Mouse (Mus musculus) CH12.LX (cell line): ENCODE measurements around the gene Akap2. TPM values are rescaled to one million over a fixed set of nuclear protein-coding genes. Genes with fewer than 3 reads are reported as not detected.

Experiments
- DNase-seq: peaks from one replicate; pipeline ENCODE4 v3.0.0-alpha.2; 2013; ENCODE audit errors: extremely low read depth
- H3K27ac ChIP-seq: 2 replicates; pipeline ENCODE4 v1.5.1; 2012; ENCODE audit warnings: low read depth, mild to moderate bottlenecking, control low read depth, moderate library complexity; ENCODE audit not compliant: insufficient read depth
- H3K27me3 ChIP-seq: replicated peaks from 2 replicates; pipeline ENCODE3; 2012; ENCODE audit warnings: inconsistent platforms
- H3K36me3 ChIP-seq, 2 experiments: replicated peaks in 1 of 2; 2 replicates each; pipeline versions ENCODE3 to v1.6.1; 2012; ENCODE audit warnings: inconsistent platforms in 1 of 2, low read length in 1 of 2, mild to moderate bottlenecking in 1 of 2, mixed read lengths in 1 of 2, moderate library complexity in 1 of 2; ENCODE audit not compliant: control insufficient read depth in 1 of 2, insufficient read depth in 1 of 2
- H3K4me1 ChIP-seq, 2 experiments: 2 replicates each; pipeline ENCODE4 v1.6.1; 2012; ENCODE audit warnings: inconsistent platforms in 1 of 2, moderate library complexity in 1 of 2; ENCODE audit not compliant: insufficient read depth in 2 of 2, control insufficient read depth in 1 of 2
- H3K4me2 ChIP-seq: 2 replicates; pipeline ENCODE4 v1.6.1; 2012; ENCODE audit warnings: low read depth, mild to moderate bottlenecking, control low read depth; ENCODE audit not compliant: poor library complexity, insufficient read depth, severe bottlenecking
- H3K4me3 ChIP-seq, 3 experiments: fragments of 150-350 bp in 1 of 3; sonication (generic) in 1 of 3; replicated peaks in 1 of 3; 2 replicates each; pipeline versions ENCODE3 to v1.5.1; 2011 to 2012; ENCODE audit warnings: low read depth in 2 of 3, low read length in 2 of 3, mild to moderate bottlenecking in 2 of 3, moderate library complexity in 2 of 3, control low read depth in 1 of 3, improper control_type of control experiment in 1 of 3, inconsistent platforms in 1 of 3, mixed read lengths in 1 of 3; ENCODE audit not compliant: poor library complexity in 1 of 3
- H3K79me2 ChIP-seq: replicated peaks from 2 replicates; pipeline ENCODE4 v1.6.1; 2012; ENCODE audit warnings: mild to moderate bottlenecking, moderate library complexity; ENCODE audit not compliant: control insufficient read depth, poor library complexity, insufficient read depth, severe bottlenecking; ENCODE audit errors: extremely low read depth
- H3K9ac ChIP-seq: 2 replicates; pipeline ENCODE4 v1.6.1; 2012; ENCODE audit warnings: low read depth, mild to moderate bottlenecking, control low read depth, moderate library complexity; ENCODE audit not compliant: insufficient read depth
- H3K9me3 ChIP-seq: replicated peaks from 2 replicates; pipeline ENCODE3; 2012; ENCODE audit warnings: low read length, inconsistent platforms, mixed read lengths
- BHLHE40 ChIP-seq: IDR thresholded peaks from 2 replicates; pipeline ENCODE4 v1.6.1; 2011; ENCODE audit warnings: mild to moderate bottlenecking, low read depth, low read length, improper control_type of control experiment
- CHD1 ChIP-seq: IDR thresholded peaks from 2 replicates; pipeline ENCODE4 v1.6.1; 2012; ENCODE audit warnings: low read depth, low read length, improper control_type of control experiment, inconsistent platforms
- CTCF ChIP-seq, 2 experiments: IDR thresholded peaks in 1 of 2; conservative IDR thresholded peaks in 1 of 2; 2 replicates each; pipeline ENCODE4 v1.5.1; 2011 to 2012; ENCODE audit warnings: low read depth in 2 of 2, low read length in 2 of 2, improper control_type of control experiment in 1 of 2, inconsistent platforms in 1 of 2, mild to moderate bottlenecking in 1 of 2, moderate library complexity in 1 of 2
- E2F4 ChIP-seq: IDR thresholded peaks from 2 replicates; pipeline ENCODE4 v1.6.1; 2011; ENCODE audit warnings: low read depth, low read length, improper control_type of control experiment; ENCODE audit not compliant: insufficient replicate concordance
- ELF1 ChIP-seq: IDR thresholded peaks from 2 replicates; pipeline ENCODE4 v1.6.1; 2014; ENCODE audit warnings: low read depth, mild to moderate bottlenecking, inconsistent platforms, low read length, improper control_type of control experiment
- EP300 ChIP-seq: IDR thresholded peaks from 2 replicates; pipeline ENCODE4 v1.6.1; 2011; ENCODE audit warnings: low read length, improper control_type of control experiment
- ETS1 ChIP-seq: conservative IDR thresholded peaks from 2 replicates; pipeline ENCODE4 v1.6.1; 2012; ENCODE audit warnings: low read depth, mild to moderate bottlenecking, inconsistent platforms, low read length, improper control_type of control experiment, moderate library complexity
- GABPA ChIP-seq: IDR thresholded peaks from 2 replicates; pipeline ENCODE4 v1.6.1; 2012; ENCODE audit warnings: low read depth, low read length, improper control_type of control experiment, inconsistent platforms; ENCODE audit not compliant: insufficient replicate concordance
- HCFC1 ChIP-seq: IDR thresholded peaks from 2 replicates; pipeline ENCODE4 v1.6.1; 2012; ENCODE audit warnings: low read depth, mild to moderate bottlenecking, inconsistent platforms, low read length, improper control_type of control experiment
- IRF4 ChIP-seq: IDR thresholded peaks from 2 replicates; pipeline ENCODE4 v1.6.1; 2014; ENCODE audit warnings: low read depth, mild to moderate bottlenecking, inconsistent platforms, low read length, improper control_type of control experiment
- JUN ChIP-seq: IDR thresholded peaks from 2 replicates; pipeline ENCODE4 v1.6.1; 2011; ENCODE audit warnings: low read depth, mild to moderate bottlenecking, low read length, improper control_type of control experiment, moderate library complexity; ENCODE audit not compliant: insufficient read depth
- JUND ChIP-seq: conservative IDR thresholded peaks from 2 replicates; pipeline ENCODE4 v1.6.1; 2011; ENCODE audit warnings: low read depth, low read length, improper control_type of control experiment
- KAT2A ChIP-seq: IDR thresholded peaks from 2 replicates; pipeline ENCODE4 v1.6.1; 2012; ENCODE audit warnings: low read length, improper control_type of control experiment, inconsistent platforms; ENCODE audit not compliant: insufficient replicate concordance
- MAFK ChIP-seq: IDR thresholded peaks from 2 replicates; pipeline ENCODE4 v1.6.1; 2011; ENCODE audit warnings: low read length, improper control_type of control experiment; ENCODE audit not compliant: insufficient replicate concordance
- MAZ ChIP-seq: IDR thresholded peaks from 2 replicates; pipeline ENCODE4 v1.6.1; 2012; ENCODE audit warnings: low read depth, mild to moderate bottlenecking, inconsistent platforms, low read length, improper control_type of control experiment, moderate library complexity
- MXI1 ChIP-seq: IDR thresholded peaks from 2 replicates; pipeline ENCODE4 v1.6.1; 2011; ENCODE audit warnings: mild to moderate bottlenecking, low read depth, low read length, improper control_type of control experiment
- MYC ChIP-seq: IDR thresholded peaks from 2 replicates; pipeline ENCODE4 v1.6.1; 2011; ENCODE audit warnings: low read depth, mild to moderate bottlenecking, improper control_type of control experiment, low read length
- NELFE ChIP-seq: IDR thresholded peaks from 2 replicates; pipeline ENCODE4 v1.6.1; 2011; ENCODE audit warnings: low read depth, low read length, improper control_type of control experiment
- NRF1 ChIP-seq: IDR thresholded peaks from 2 replicates; pipeline ENCODE4 v1.6.1; 2014; ENCODE audit warnings: low read depth, mild to moderate bottlenecking, inconsistent platforms, low read length, improper control_type of control experiment, moderate library complexity
- PAX5 ChIP-seq: IDR thresholded peaks from 2 replicates; pipeline ENCODE4 v1.6.1; 2012; ENCODE audit warnings: low read length, inconsistent platforms, mixed read lengths
- RCOR1 ChIP-seq: conservative IDR thresholded peaks from 2 replicates; pipeline ENCODE4 v1.6.1; 2012; ENCODE audit warnings: low read depth, mild to moderate bottlenecking, inconsistent platforms, low read length, improper control_type of control experiment
- SMC3 ChIP-seq: IDR thresholded peaks from 2 replicates; pipeline ENCODE4 v1.6.1; 2011; ENCODE audit warnings: low read depth, low read length, improper control_type of control experiment
- TCF12 ChIP-seq: IDR thresholded peaks from 2 replicates; pipeline ENCODE4 v1.6.1; 2014; ENCODE audit warnings: low read depth, mild to moderate bottlenecking, inconsistent platforms, low read length, improper control_type of control experiment
- UBTF ChIP-seq: IDR thresholded peaks from 2 replicates; pipeline ENCODE4 v1.6.1; 2012; ENCODE audit warnings: low read depth, mild to moderate bottlenecking, inconsistent platforms, low read length, improper control_type of control experiment, moderate library complexity
- USF1 ChIP-seq: IDR thresholded peaks from 2 replicates; pipeline ENCODE4 v1.6.1; 2014; ENCODE audit warnings: low read depth, mild to moderate bottlenecking, inconsistent platforms, low read length, improper control_type of control experiment
- ZC3H11A ChIP-seq: IDR thresholded peaks from 2 replicates; pipeline ENCODE4 v1.6.1; 2012; ENCODE audit warnings: low read depth, mild to moderate bottlenecking, inconsistent platforms, low read length, improper control_type of control experiment
- ZMIZ1 ChIP-seq: IDR thresholded peaks from 2 replicates; pipeline ENCODE4 v1.6.1; 2012; ENCODE audit warnings: low read depth, mild to moderate bottlenecking, inconsistent platforms, low read length, improper control_type of control experiment
- dilution Hi-C: fragments of 300-500 bp; cut with MboI; formaldehyde crosslinking; loops from 2 replicates; pipeline ENCODE4 v1.14.3; 2020; ENCODE audit warnings: low sequenced_read_pairs; ENCODE audit not compliant: extremely low pct_unique_long_range_greater_than_20kb, extremely low pct_ligation_motif_present
- in situ Hi-C: fragments of 300-500 bp; cut with MboI; formaldehyde crosslinking; loops from 3 replicates; pipeline ENCODE4 v1.14.3; 2019; ENCODE audit warnings: low sequenced_read_pairs, low pct_ligation_motif_present, low pct_unique_long_range_greater_than_20kb, mixed read lengths
- polyA plus RNA-seq: library from polyadenylated mRNA; unstranded; fragments of >175 nt; gene quantifications from 2 replicates; pipeline ENCODE4 v1.2.1, GENCODE M21; 2012; ENCODE audit warnings: low read depth; ENCODE audit not compliant: insufficient read length
- total RNA-seq, 2 experiments: library from RNA; depleted of rRNA; stranded (reverse); fragments of 300-350 nt in 1 of 2; fragments of >200 nt in 1 of 2; gene quantifications; 2 replicates each; pipeline ENCODE4 v1.2.3; 2012 to 2014

The Akap2 gene
- total and polyA plus RNA-seq, 3 experiments, result 0.25 TPM; not detected in 2

- Histone ChIP-seq H3K27ac (no peak overlapping the region), H3K4me3 (no peak overlapping the region), H3K79me2 (no peaks in the 10 kb centered on the region), H3K4me1 (peaks cover 5 to 13% of the 10 kb centered on the region in 2 experiments; a peak in 3 of 4 replicates), H3K36me3 (no peaks in the 10 kb centered on the region), H3K27me3 (no peaks in the 10 kb centered on the region)
- DNase-seq, result peak; percentile 29
- in situ Hi-C loops, result no loop called here
- TF ChIP-seq TCF12, result 0 out of 2 replicates have a peak, but pooled peaks have one; percentile 27
- TF ChIP-seq ETS1, result peak; percentile 26; the same call in 1 of the 2 replicates
- TF ChIP-seq RCOR1, result no peak
- TF ChIP-seq IRF4, result peak; percentile 58
- peak; percentile 74 for TF ChIP-seq EP300
- peak; percentile 73 for TF ChIP-seq BHLHE40
- TF ChIP-seq JUND, result no peak
- TF ChIP-seq, all 38 proteins: peak for 5
- 0 out of 2 replicates have a peak overlapping the region, but pooled peaks have one; percentile 4 for H3K4me2 ChIP-seq
- dilution Hi-C loops, result no loop called here
- no peak overlapping the region for H3K9ac ChIP-seq
- no peaks in the 10 kb centered on the region for H3K9me3 ChIP-seq
Measured at GRCm38 (mm10) chr4:57704575-57704974, 12.9 kb upstream of the Akap2 start.

GRCm38 (mm10) chr4:57715849-57716248, 1.6 kb upstream of the Akap2 start:
- dilution Hi-C loops, result no loop called here

GRCm38 (mm10) chr4:57716735-57717134, 722 bp upstream of the Akap2 start:
- Histone ChIP-seq H3K79me2 (no peaks in the 10 kb centered on the region), H3K4me3 (no peak overlapping the region), H3K27ac (no peak overlapping the region), H3K9me3 (no peaks in the 10 kb centered on the region), H3K36me3 (no peaks in the 10 kb centered on the region), H3K4me1 (peaks cover 3 to 28% of the 10 kb centered on the region in 2 experiments; a peak in 2 of 4 replicates), H3K4me2 (no peak overlapping the region), H3K9ac (no peak overlapping the region), H3K27me3 (no peaks in the 10 kb centered on the region)
- in situ Hi-C loops, result loop anchor here (5.0 kb wide), 1 partner anchor 39 kb away; no protein-coding TSS in a partner anchor
- no peak for DNase-seq
- TF ChIP-seq BHLHE40, result no peak
- TF ChIP-seq GABPA, result no peak
- no peak for TF ChIP-seq NELFE
- TF ChIP-seq IRF4, result no peak
- TF ChIP-seq UBTF, result no peak
- TF ChIP-seq CTCF (conservative IDR thresholded peaks at IDR 0.05 in 1 of 2, IDR thresholded peaks at IDR 0.05 in 1 of 2; ENCODE audit: low read depth in 2 of 2, low read length in 2 of 2), result no peak
- TF ChIP-seq JUN, result no peak
- TF ChIP-seq MYC, result no peak
- TF ChIP-seq ZC3H11A, result no peak
- no peak for TF ChIP-seq TCF12
- TF ChIP-seq E2F4, result no peak
- no peak for TF ChIP-seq SMC3
- no peak for TF ChIP-seq USF1
- dilution Hi-C loops, result no loop called here

More at GRCm38 (mm10) chr4:57715849-57716248, 1.6 kb upstream of the Akap2 start:
- no peaks in the 10 kb centered on the region for H3K27me3 ChIP-seq
- H3K9me3 ChIP-seq, result no peaks in the 10 kb centered on the region
- TF ChIP-seq HCFC1 (no peak), E2F4 (no peak), MAFK (no peak), RCOR1 (no peak), USF1 (no peak), ZMIZ1 (no peak), MAZ (no peak), NELFE (no peak), CTCF (conservative IDR thresholded peaks at IDR 0.05 in 1 of 2, IDR thresholded peaks at IDR 0.05 in 1 of 2; ENCODE audit: low read depth in 2 of 2, low read length in 2 of 2) (no peak), ELF1 (no peak), MXI1 (no peak), PAX5 (no peak), NRF1 (no peak), CHD1 (no peak), KAT2A (no peak)
- in situ Hi-C loops, result loop anchor here (5.0 kb wide), 1 partner anchor 39 kb away; no protein-coding TSS in a partner anchor
- H3K4me2 ChIP-seq, result no peak overlapping the region
- no peaks in the 10 kb centered on the region for H3K79me2 ChIP-seq
- no peak overlapping the region for H3K9ac ChIP-seq
- H3K4me3 ChIP-seq, result no peak overlapping the region
- DNase-seq, result no peak
- H3K4me1 ChIP-seq, result peaks cover 3 to 22% of the 10 kb centered on the region in 2 experiments; a peak in 2 of 4 replicates
- no peak overlapping the region for H3K27ac ChIP-seq
- H3K36me3 ChIP-seq, result no peaks in the 10 kb centered on the region
